Mouse (Mus musculus) G1E (cell line): Measurements from ENCODE around the gene Tspan5.

Experiments
- CTCF ChIP-seq: IDR thresholded peaks from 2 replicates; pipeline ENCODE4 v1.5.1; 2012; ENCODE audit warnings: low read depth, low read length, inconsistent platforms, mixed read lengths
- GATA1 ChIP-seq: IDR thresholded peaks from 2 replicates; pipeline ENCODE4 v1.6.1; 2012; ENCODE audit warnings: borderline replicate concordance, low read length, inconsistent platforms, mixed read lengths

DNA sequence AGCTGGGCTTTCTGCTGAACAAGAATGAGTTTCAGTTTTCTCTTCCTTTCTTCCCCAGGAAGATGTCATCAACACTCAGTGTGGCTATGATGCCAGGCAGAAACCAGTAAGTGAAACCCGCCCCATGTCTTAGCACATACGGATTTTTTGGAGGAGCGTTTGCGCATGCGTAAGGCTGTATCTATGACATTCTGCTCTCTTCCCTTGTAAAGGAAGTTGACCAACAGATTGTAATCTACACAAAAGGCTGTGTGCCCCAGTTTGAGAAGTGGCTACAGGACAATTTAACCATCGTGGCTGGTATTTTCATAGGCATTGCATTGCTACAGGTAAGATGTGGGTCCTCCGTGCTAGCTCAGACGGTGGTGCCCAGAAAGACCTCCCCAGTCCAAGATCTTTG is 156.1 kb downstream of the Tspan5 start:
- TF ChIP-seq CTCF (no peak), GATA1 (no peak)
